Mouse (Mus musculus): ENCODE results near the gene Eef1akmt3. TPM values are rescaled to one million over a fixed set of nuclear protein-coding genes. Genes with fewer than 3 reads are reported as not detected.

Eef1akmt3 gene
- total and polyA plus RNA-seq, 3 experiments = 0.06 TPM; not detected in 2

GRCm38 (mm10) chr10:127048608-127049394, 7.5 kb upstream of the Eef1akmt3 start:
- Histone ChIP-seq H3K4me1 (ENCODE audit: control insufficient read depth, insufficient read depth, low read length) (peaks cover 1% of the 10 kb centered on the region), H3K27ac (no peak overlapping the region), H3K79me2 (replicated peaks; ENCODE audit: control insufficient read depth, insufficient read depth, low read length) (no peaks in the 10 kb centered on the region), H3K9ac (ENCODE audit: low read depth, low read length) (no peak overlapping the region), H3K4me3 (no peak overlapping the region), H3K36me3 (ENCODE audit: control insufficient read depth, insufficient read depth, low read length) (no peaks in the 10 kb centered on the region), H3K27me3 (ENCODE audit: control insufficient read depth, insufficient read depth, low read length) (peaks cover 13% of the 10 kb centered on the region)
- 7% methylated on average over 35 of the region's 35 CpGs for WGBS
- TF ChIP-seq EP300 (IDR thresholded peaks at IDR 0.05; ENCODE audit: insufficient read depth, low read depth, low read length) (no peak), CTCF (IDR thresholded peaks at IDR 0.05) (no peak), POLR2A (IDR thresholded peaks at IDR 0.05; ENCODE audit: insufficient read depth, low read depth, low read length) (no peak)
- intact Hi-C loops (cut with DNase I) = no loop called here
- DNase-seq = no peak

- H3K27me3 ChIP-seq (ENCODE audit: control insufficient read depth, insufficient read depth, low read length) = peaks cover 13% of the 10 kb centered on the region
- no peak within 1 kb of the TSS for H3K9ac ChIP-seq (ENCODE audit: low read depth, low read length)
- 42% methylated on average over 5 of the region's 5 CpGs for WGBS
These were observed 6.6 kb upstream of the Eef1akmt3 start, which contains the start of gene Cyp27b1 for GRCm38 (mm10) chr10:127047954-127048353. Gene Cyp27b1, plus strand, starts transcription at chr10:127048250.

GRCm38 (mm10) chr10:127043187-127043586, 1.9 kb upstream of the Eef1akmt3 start:
- no peak for DNase-seq
- intact Hi-C loops (cut with DNase I) = no loop called here
- Histone ChIP-seq H3K27ac (no peak overlapping the region), H3K4me3 (no peak overlapping the region), H3K27me3 (ENCODE audit: control insufficient read depth, insufficient read depth, low read length) (peaks cover 2% of the 10 kb centered on the region; the same call in 1 of the 2 replicates), H3K9ac (ENCODE audit: low read depth, low read length) (no peak overlapping the region), H3K79me2 (replicated peaks; ENCODE audit: control insufficient read depth, insufficient read depth, low read length) (no peaks in the 10 kb centered on the region), H3K4me1 (ENCODE audit: control insufficient read depth, insufficient read depth, low read length) (no peaks in the 10 kb centered on the region), H3K36me3 (ENCODE audit: control insufficient read depth, insufficient read depth, low read length) (no peaks in the 10 kb centered on the region)
- no peak for TF ChIP-seq EP300 (IDR thresholded peaks at IDR 0.05; ENCODE audit: insufficient read depth, low read depth, low read length)
- TF ChIP-seq CTCF (IDR thresholded peaks at IDR 0.05) = no peak
- TF ChIP-seq POLR2A (IDR thresholded peaks at IDR 0.05; ENCODE audit: insufficient read depth, low read depth, low read length) = no peak
- 89% methylated on average over 6 of the region's 6 CpGs for WGBS

More at GRCm38 (mm10) chr10:127047954-127048353, 6.6 kb upstream of the Eef1akmt3 start, which contains the start of gene Cyp27b1:
- Histone ChIP-seq H3K36me3 (ENCODE audit: control insufficient read depth, insufficient read depth, low read length) (no peaks in the 10 kb centered on the region), H3K4me3 (no peak within 1 kb of the TSS), H3K27ac (no peak within 1 kb of the TSS), H3K79me2 (replicated peaks; ENCODE audit: control insufficient read depth, insufficient read depth, low read length) (no peaks in the 10 kb centered on the region), H3K4me1 (ENCODE audit: control insufficient read depth, insufficient read depth, low read length) (peaks cover 1% of the 10 kb centered on the region)
- intact Hi-C loops (cut with DNase I) = no loop called here
- DNase-seq = no peak
- TF ChIP-seq EP300 (IDR thresholded peaks at IDR 0.05; ENCODE audit: insufficient read depth, low read depth, low read length) = no peak
- TF ChIP-seq POLR2A (IDR thresholded peaks at IDR 0.05; ENCODE audit: insufficient read depth, low read depth, low read length) = no peak
- TF ChIP-seq CTCF (IDR thresholded peaks at IDR 0.05) = no peak

GRCm38 (mm10) chr10:127042468-127043115, 1.3 kb upstream of the Eef1akmt3 start:
- TF ChIP-seq POLR2A (IDR thresholded peaks at IDR 0.05; ENCODE audit: insufficient read depth, low read depth, low read length) (no peak), CTCF (IDR thresholded peaks at IDR 0.05) (no peak), EP300 (IDR thresholded peaks at IDR 0.05; ENCODE audit: insufficient read depth, low read depth, low read length) (no peak)
- intact Hi-C loops (cut with DNase I) = no loop called here
- H3K4me1 ChIP-seq (ENCODE audit: control insufficient read depth, insufficient read depth, low read length) = no peaks in the 10 kb centered on the region
- H3K9ac ChIP-seq (ENCODE audit: low read depth, low read length) = no peak overlapping the region
- no peak for DNase-seq
- peak overlapping the region; percentile 83 for H3K4me3 ChIP-seq
- no peaks in the 10 kb centered on the region for H3K36me3 ChIP-seq (ENCODE audit: control insufficient read depth, insufficient read depth, low read length)
- 22% methylated on average over 5 of the region's 5 CpGs for WGBS
- H3K27me3 ChIP-seq (ENCODE audit: control insufficient read depth, insufficient read depth, low read length) = 0 out of 2 replicates have a peak, but pooled peaks cover 2% of the 10 kb centered on the region
- no peaks in the 10 kb centered on the region for H3K79me2 ChIP-seq (replicated peaks; ENCODE audit: control insufficient read depth, insufficient read depth, low read length)
- peak overlapping the region; percentile 51; the same call in 1 of the 2 replicates for H3K27ac ChIP-seq

- Histone ChIP-seq H3K9ac (ENCODE audit: low read depth, low read length) (peak overlapping the region; percentile 60), H3K36me3 (ENCODE audit: control insufficient read depth, insufficient read depth, low read length) (no peaks in the 10 kb centered on the region), H3K27me3 (ENCODE audit: control insufficient read depth, insufficient read depth, low read length) (0 out of 2 replicates have a peak, but pooled peaks cover 2% of the 10 kb centered on the region), H3K4me3 (peak overlapping the region; percentile 83), H3K27ac (peak overlapping the region; percentile 51), H3K79me2 (replicated peaks; ENCODE audit: control insufficient read depth, insufficient read depth, low read length) (no peaks in the 10 kb centered on the region), H3K4me1 (ENCODE audit: control insufficient read depth, insufficient read depth, low read length) (no peaks in the 10 kb centered on the region)
- intact Hi-C loops (cut with DNase I) = no loop called here
- DNase-seq = peak; percentile 90 to 92
- TF ChIP-seq CTCF (IDR thresholded peaks at IDR 0.05) (peak; percentile 34), EP300 (IDR thresholded peaks at IDR 0.05; ENCODE audit: insufficient read depth, low read depth, low read length) (no peak), POLR2A (IDR thresholded peaks at IDR 0.05; ENCODE audit: insufficient read depth, low read depth, low read length) (no peak)
- WGBS = under 1% methylated on average over 44 of the region's 44 CpGs
These were observed 543 bp upstream of the Eef1akmt3 start for GRCm38 (mm10) chr10:127041774-127042338.
